Mouse (Mus musculus) B cell, adult 62 days (primary cell): Measurements from ENCODE around the gene Fbxo27. TPM values are rescaled to one million over a fixed set of nuclear protein-coding genes. Genes with fewer than 3 reads are reported as not detected.

Source experiments
- total RNA-seq: library from RNA; stranded (reverse); gene quantifications from 4 replicates; pipeline ENCODE4 v1.2.4, GENCODE M21; 2023

Fbxo27 gene
- 0.30 to 2.2 TPM (median 0.89 TPM) in 3 of 4 replicates, not detected in the other for total RNA-seq

GRCm38 (mm10) chr7:28692545-28693320, at the start of gene Fbxo27:
Gene Fbxo27, plus strand, starts transcription at chr7:28692849.

GRCm38 (mm10) chr7:28716590-28717281, 24.1 kb downstream of the Fbxo27 start, which contains the start of gene Fbxo17:
Gene Fbxo17, plus strand, starts transcription at chr7:28716804.

GRCm38 (mm10) chr7:28741709-28742438, 49.2 kb downstream of the Fbxo27 start, which contains the start of the genes Mrps12 and Sars2:
Gene Mrps12, minus strand, starts transcription at chr7:28741820.
Gene Sars2, plus strand, starts transcription at chr7:28741992.

Other genes with a start within 250 kb of the Fbxo27 start
- gene Lrfn1, start 240.9 kb upstream of the Fbxo27 start, total RNA-seq = 0.95 to 1.3 TPM (median 1.3 TPM) in 4 replicates
- gene Ifnl2, start 182.4 kb upstream of the Fbxo27 start, total RNA-seq = not detected in 4 replicates
- not detected in 4 replicates for gene Ifnl3, start 170.0 kb upstream of the Fbxo27 start, total RNA-seq
- gene Sycn, start 152.0 kb upstream of the Fbxo27 start, total RNA-seq = not detected in 4 replicates
- not detected in 4 replicates for gene Nccrp1, start 145.6 kb upstream of the Fbxo27 start, total RNA-seq
- gene Samd4b, start 94.7 kb upstream of the Fbxo27 start, total RNA-seq = 48.1 to 61.6 TPM (median 56.1 TPM) in 4 replicates
- gene Pak4, start 94.7 kb upstream of the Fbxo27 start, total RNA-seq = 11.4 to 15.2 TPM (median 14.0 TPM) in 4 replicates
- gene Acp7, start 61.5 kb upstream of the Fbxo27 start, total RNA-seq = not detected in 4 replicates
- gene Fbxo17, start 24.0 kb downstream of the Fbxo27 start, total RNA-seq = 0.76 to 1.9 TPM (median 1.1 TPM) in 4 replicates
- gene Mrps12, start 49.0 kb downstream of the Fbxo27 start, total RNA-seq = 16.7 to 28.3 TPM (median 18.1 TPM) in 4 replicates
- gene Sars2, start 49.1 kb downstream of the Fbxo27 start, total RNA-seq = 15.6 to 19.8 TPM (median 17.8 TPM) in 4 replicates
- gene Ccer2, start 63.3 kb downstream of the Fbxo27 start, total RNA-seq = not detected in 4 replicates
- 76.6 to 88.4 TPM (median 81.9 TPM) in 4 replicates for gene Sirt2, start 73.9 kb downstream of the Fbxo27 start, total RNA-seq
- 87.4 to 99.7 TPM (median 92.5 TPM) in 4 replicates for gene Nfkbib, start 74.7 kb downstream of the Fbxo27 start, total RNA-seq
- 7.0 to 10.9 TPM (median 8.4 TPM) in 4 replicates for gene Rinl, start 96.1 kb downstream of the Fbxo27 start, total RNA-seq
- 570 to 598 TPM (median 582 TPM) in 4 replicates for gene Hnrnpl, start 115.7 kb downstream of the Fbxo27 start, total RNA-seq
- 42.6 to 53.3 TPM (median 47.9 TPM) in 4 replicates for gene Ech1, start 132.4 kb downstream of the Fbxo27 start, total RNA-seq
- gene Lgals4, start 141.0 kb downstream of the Fbxo27 start, total RNA-seq = 11.0 to 15.2 TPM (median 12.8 TPM) in 4 replicates
- not detected in 4 replicates for gene Lgals7, start 171.0 kb downstream of the Fbxo27 start, total RNA-seq
- gene Capn12, start 188.6 kb downstream of the Fbxo27 start, total RNA-seq = not detected in 4 replicates